10 mouse cellular contexts compared by ENCODE assay signal in genomic region chr8:121027787-121028186, GRCm38 (mm10). TPM values are rescaled to one million over a fixed set of nuclear protein-coding genes. Genes with fewer than 3 reads are reported as not detected.
A peak's percentile ranks its signal among the peaks of the same experiment; 100 is the strongest.
DNase-seq lines count a peak whose midpoint lies in the region; ATAC-seq lines count a peak whose summit lies in the region.
"Had no signal": no experiment of that assay in that cellular context is flagged by ENCODE, and none has a peak within 500 bp of the region (broad histone marks: within the 10 kb centered on the region; RNA-seq: fewer than 3 reads in every experiment).

No protein-coding gene starts in this region.

- no peaks in the 10 kb centered on the region for H3K27me3 ChIP-seq in stomach, embryonic 15.5 days (replicated peaks)
- no peaks in the 10 kb centered on the region for H3K27me3 ChIP-seq in forebrain, embryonic 15.5 days

- WGBS in stomach, embryonic 15.5 days, result 17% methylated on average over 13 of the region's 13 CpGs
- 44% methylated on average over 13 of the region's 13 CpGs for WGBS in forebrain, embryonic 15.5 days

- intact Hi-C loops in gastrocnemius, postnatal 14 days (cut with DNase I; ENCODE audit: low total_unique reads), result no loop called here

- H3K9me3 ChIP-seq in stomach, embryonic 15.5 days, result no peaks in the 10 kb centered on the region
- H3K9me3 ChIP-seq in forebrain, embryonic 15.5 days, result no peaks in the 10 kb centered on the region

- no peak overlapping the region for H3K9ac ChIP-seq in stomach, embryonic 15.5 days
- no peak overlapping the region for H3K9ac ChIP-seq in forebrain, embryonic 15.5 days (replicated peaks)

- H3K27ac ChIP-seq in stomach, embryonic 15.5 days, result peak overlapping the region; percentile 53; the same call in 1 of the 2 replicates
- H3K27ac ChIP-seq in forebrain, embryonic 15.5 days (replicated peaks), result no peak overlapping the region
- H3K27ac ChIP-seq: macrophage had no signal

- H3K4me1 ChIP-seq in stomach, embryonic 15.5 days, result peaks cover 21% of the 10 kb centered on the region; the same call in 1 of the 2 replicates
- 0 out of 2 replicates have a peak, but pooled peaks cover 6% of the 10 kb centered on the region for H3K4me1 ChIP-seq in forebrain, embryonic 15.5 days

- peak; percentile 25 for DNase-seq in ovary, postnatal 36 days (ENCODE audit: low spot score)
- no peak for DNase-seq in ovary, adult 18-20 months (ENCODE audit: low spot score)
- peak; percentile 47 for DNase-seq in gastrocnemius, postnatal 14 days
- DNase-seq in kidney, adult 8-10 months, result peak; percentile 20 to 47
- DNase-seq in layer of hippocampus, postnatal 36 days, result no peak
- DNase-seq in spleen, postnatal 10 days (ENCODE audit: low spot score in 2 of 2), result no peak
- DNase-seq: thymus, postnatal 25 days had no signal

- peak; percentile 19; the same call in 1 of the 2 replicates for ATAC-seq in stomach, embryonic 15.5 days (ENCODE audit: insufficient read depth, low FRiP score, low read depth)
- ATAC-seq in forebrain, embryonic 15.5 days (replicated peaks), result no peak

- H3K4me2 ChIP-seq in stomach, embryonic 15.5 days, result no peak overlapping the region
- no peak overlapping the region for H3K4me2 ChIP-seq in forebrain, embryonic 15.5 days (replicated peaks)

- no peak overlapping the region for H3K4me3 ChIP-seq in stomach, embryonic 15.5 days (replicated peaks)
- no peak overlapping the region for H3K4me3 ChIP-seq in forebrain, embryonic 15.5 days

- H3K36me3 ChIP-seq in stomach, embryonic 15.5 days, result no peaks in the 10 kb centered on the region
- no peaks in the 10 kb centered on the region for H3K36me3 ChIP-seq in forebrain, embryonic 15.5 days

RNA-seq across cellular contexts. Expression of gene Foxf1, which starts 56.4 kb away (rescaled TPM):
- total RNA-seq in gastrocnemius, postnatal 14 days (2021), result under 1 TPM; 0.14 to 0.18 TPM
- 131 and 136 TPM in 2 replicates for polyA plus RNA-seq in stomach, embryonic 15.5 days (2015; fragmentation: Nextera tagmentation; extraction: Ambion mirVana)
- total RNA-seq in layer of hippocampus, postnatal 36 days (2021), result under 1 TPM; 0.50 to 0.66 TPM
- 0.54 and 0.87 TPM in 2 replicates for polyA plus RNA-seq in forebrain, embryonic 15.5 days (2015; fragmentation: Nextera tagmentation; extraction: Ambion mirVana)

Comparison
In these comparisons a context has a peak if more than half of its experiments do, and no peak if none do; other contexts are left out.
1. DNase-seq: peak in ovary, postnatal 36 days (single experiment), gastrocnemius, postnatal 14 days (single experiment) and kidney, adult 8-10 months (2 of 2); none in ovary, adult 18-20 months (single experiment), layer of hippocampus, postnatal 36 days (0 of 2) and spleen, postnatal 10 days (0 of 2).